Mouse (Mus musculus) C2C12 (cell line): ENCODE results near the gene Ptrhd1.

Experiments used
- CTCF ChIP-seq: IDR thresholded peaks from one replicate; pipeline ENCODE4 v1.5.1; 2011; ENCODE audit not compliant: control insufficient read depth, insufficient read depth, insufficient read length
- MAX ChIP-seq: IDR thresholded peaks from one replicate; pipeline ENCODE4 v1.6.1; 2011; ENCODE audit warnings: mild to moderate bottlenecking, control low read depth

- TF ChIP-seq MAX (no peak), CTCF (no peak)
Observed at GRCm38 (mm10) chr12:4249786-4250185, 16.0 kb downstream of the Ptrhd1 start.
